Mouse (Mus musculus) induced T-regulatory cell, adult 2 months (primary cell): ENCODE data around the gene Dach1.

Experiments
- DNase-seq: peaks from one replicate; pipeline ENCODE4 v3.0.0-alpha.2; 2012; ENCODE audit warnings: low read depth

Dach1 gene

GRCm38 (mm10) chr14:98108764-98109163 lies 60.8 kb downstream of the Dach1 start:
- DNase-seq, result no peak

GRCm38 (mm10) chr14:98106208-98106607 lies 63.4 kb downstream of the Dach1 start:
- DNase-seq, result no peak

DNA sequence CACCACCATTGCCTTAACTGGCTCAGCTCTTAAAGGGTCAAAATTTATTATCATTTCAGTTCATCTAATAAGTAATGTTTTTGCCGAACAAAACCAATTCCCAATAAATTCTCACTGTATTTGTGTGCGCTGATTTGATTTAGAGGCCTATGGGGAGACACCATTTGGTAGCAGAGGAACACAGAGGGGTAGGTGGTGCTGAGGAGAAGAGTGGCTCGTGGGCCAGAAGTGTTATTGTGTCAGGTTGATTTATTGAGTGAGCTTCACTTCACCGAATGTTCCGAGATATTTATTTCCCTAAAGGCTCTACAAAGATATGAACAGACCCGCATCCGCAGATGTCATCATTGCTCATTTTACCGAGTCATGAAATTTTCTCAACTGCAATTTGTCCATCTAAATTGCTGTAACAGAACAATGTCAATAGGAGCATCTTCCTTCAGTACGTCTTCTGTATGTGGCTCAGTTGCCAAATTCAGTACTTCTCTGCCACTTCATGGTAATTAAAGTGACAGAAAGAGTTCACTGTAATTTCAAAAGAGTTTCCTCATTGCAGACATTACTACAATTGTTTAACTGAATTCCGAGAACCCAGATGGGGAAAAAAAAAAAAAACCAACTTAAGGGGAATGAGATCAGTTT lies 65.1 kb downstream of the Dach1 start:
- DNase-seq, result no peak

GRCm38 (mm10) chr14:98095229-98095628 lies 74.3 kb downstream of the Dach1 start:
- no peak for DNase-seq

DNA sequence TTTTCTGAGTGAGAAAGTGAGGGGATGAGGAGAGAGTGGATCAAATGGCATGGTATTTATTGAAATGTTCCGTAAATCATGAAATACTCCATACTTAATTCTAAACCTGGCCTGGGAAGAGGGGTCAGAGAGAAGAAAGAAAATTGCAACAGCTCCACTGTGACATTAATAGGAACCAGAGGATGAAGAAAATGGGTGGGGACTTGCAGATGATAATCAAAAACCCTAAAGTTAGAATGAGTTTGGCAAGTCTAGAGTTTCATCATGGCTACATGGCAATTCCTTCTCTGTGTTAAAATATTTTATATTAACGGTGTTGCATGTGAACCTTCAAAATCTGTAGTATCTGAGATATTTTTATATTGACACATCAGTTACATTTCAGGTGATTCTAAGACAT lies 80.3 kb downstream of the Dach1 start:
- no peak for DNase-seq

GRCm38 (mm10) chr14:98087355-98087754 lies 82.2 kb downstream of the Dach1 start:
- DNase-seq, result no peak

DNA sequence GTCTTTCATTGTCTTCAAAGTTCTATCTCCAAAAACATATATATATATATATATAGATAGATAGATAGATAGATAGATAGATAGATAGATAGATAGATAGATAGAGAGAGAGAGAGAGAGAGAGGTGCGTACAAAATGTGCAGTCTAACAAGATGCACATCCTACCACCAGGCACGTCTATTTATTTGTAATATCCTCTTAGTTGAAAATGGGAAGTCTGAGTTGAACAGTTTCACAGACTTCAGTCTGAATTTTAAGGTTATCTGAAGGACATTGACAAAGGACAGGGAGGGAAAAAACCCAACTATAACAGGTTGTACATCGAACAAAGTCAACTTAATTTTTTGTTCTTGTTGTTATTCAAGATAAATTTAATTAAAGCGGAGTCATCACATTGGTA lies 82.8 kb downstream of the Dach1 start:
- no peak for DNase-seq

- DNase-seq, result no peak
Measured at GRCm38 (mm10) chr14:98085141-98085540, 84.4 kb downstream of the Dach1 start.

DNA sequence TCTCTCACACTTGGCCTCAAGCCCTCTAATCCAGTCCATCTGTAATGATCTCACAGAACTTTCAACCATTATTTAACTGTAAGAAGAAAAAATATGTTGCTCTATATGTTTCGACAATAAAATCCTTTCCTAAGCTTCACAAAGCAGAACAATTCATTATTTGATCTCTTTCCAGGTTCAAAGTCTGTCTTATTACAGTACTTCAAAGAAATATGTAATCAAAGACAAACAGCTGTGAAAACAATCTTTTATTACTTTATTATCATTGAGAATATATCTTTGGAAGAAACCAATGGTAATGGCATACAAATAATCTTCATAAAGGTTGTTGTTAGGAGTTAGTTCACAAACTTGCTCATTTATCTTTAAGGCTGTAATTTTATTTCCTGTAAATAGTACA lies 84.8 kb downstream of the Dach1 start:
- DNase-seq, result no peak

DNA sequence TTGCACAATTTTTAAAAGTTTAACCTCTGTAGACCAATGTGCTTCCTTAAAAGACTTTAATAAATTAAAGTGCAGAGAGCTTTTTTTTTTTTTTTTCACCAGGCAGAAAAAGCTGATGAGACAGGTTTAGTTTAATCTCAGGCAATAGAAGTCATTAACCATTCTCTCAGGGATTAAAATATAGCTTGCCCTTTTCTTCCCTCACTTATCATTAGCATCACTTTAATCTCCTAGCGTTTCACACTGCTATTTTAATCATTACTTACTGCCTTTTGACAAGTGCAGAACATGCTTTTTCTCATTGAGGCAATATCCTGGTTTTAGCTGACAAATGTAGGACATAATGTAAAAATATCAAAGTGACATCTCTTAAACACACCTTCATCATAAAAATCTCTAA lies 86.1 kb downstream of the Dach1 start:
- no peak for DNase-seq

- no peak for DNase-seq
Measured at GRCm38 (mm10) chr14:98080014-98080413, 89.6 kb downstream of the Dach1 start.

DNA sequence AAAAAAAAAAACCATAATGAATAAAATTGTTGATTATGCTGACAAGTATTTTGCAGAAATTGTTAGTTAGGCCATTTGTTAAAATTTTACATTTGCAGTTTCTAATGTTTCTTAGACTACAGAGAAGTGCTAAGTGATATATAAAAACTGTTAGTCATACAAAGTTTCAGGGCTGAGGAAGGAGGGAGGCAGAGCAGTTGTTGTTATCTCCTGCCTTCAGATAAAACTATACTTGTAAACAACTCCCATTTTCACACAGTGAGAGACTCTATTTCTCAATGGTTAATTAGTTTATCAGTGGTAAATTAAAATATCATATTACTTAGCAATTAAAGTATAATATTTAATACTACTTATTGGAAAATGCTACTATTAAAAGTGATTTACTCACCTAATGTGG lies 91.6 kb downstream of the Dach1 start:
- no peak for DNase-seq

DNA sequence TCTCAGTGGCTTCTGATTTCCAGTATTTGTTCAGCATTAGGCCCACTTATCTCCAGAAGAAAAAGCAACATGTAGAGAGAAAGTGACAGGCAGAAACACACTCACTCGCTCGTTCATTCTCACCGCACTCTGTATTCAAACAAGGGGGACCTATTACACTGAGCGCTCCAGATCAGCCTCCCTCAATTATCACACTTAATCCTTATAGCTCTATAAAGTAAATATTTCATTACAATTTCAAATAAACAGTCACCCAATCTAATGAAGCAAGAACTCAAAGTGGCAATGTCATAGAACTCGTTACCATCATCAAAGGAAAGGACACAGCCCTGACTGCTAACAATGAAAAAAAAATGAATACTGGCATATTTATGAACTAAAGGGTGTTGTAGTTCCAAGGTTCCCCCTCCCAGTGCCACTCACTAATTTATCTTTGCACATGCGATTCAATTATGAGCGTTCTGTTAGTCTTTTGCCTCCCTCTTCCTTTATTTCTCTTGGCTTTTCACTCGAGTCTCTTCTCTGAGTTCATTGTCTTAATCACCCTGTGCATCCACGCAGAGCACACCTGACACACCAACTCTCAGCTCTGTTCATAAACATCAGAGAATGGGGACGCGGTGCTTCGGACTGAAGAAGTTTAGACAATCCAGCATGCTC lies 96.0 kb downstream of the Dach1 start:
- DNase-seq, result no peak

DNA sequence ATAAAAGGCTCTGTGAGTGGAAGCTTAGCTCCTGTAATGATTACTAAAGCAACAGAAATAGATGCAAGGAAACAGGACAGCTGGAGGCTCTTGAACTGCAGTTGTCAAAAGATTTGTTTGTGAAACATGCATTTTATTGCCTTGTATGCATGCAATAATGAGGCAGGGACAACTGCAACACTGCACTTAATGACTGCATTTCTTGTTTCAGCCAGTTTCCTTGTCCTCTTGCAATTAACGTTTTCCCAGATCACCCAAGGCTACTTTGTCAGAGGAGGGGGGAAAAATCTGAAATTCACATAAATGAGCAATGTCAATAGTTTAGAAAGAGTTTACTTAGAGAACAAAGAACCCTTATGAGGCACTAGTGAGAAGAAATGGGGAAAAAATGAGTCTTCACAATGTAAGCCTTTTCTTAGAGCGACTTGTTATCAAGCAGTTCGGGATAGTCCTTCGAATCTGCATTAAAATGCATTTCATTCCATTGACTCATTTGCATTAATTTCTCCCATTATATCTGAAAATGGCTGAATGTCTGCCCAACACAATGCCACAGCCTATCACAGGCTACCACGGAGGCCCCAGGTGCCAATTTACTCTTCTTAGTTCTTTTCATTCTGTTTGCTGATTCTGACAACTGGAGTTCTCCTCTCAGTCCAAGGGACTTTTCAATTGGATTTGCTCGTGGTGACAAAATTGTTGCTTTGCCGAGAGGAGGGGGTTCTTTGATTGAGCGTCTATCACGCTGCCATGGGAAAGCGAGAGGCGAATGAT lies 96.7 kb downstream of the Dach1 start:
- no peak for DNase-seq

DNA sequence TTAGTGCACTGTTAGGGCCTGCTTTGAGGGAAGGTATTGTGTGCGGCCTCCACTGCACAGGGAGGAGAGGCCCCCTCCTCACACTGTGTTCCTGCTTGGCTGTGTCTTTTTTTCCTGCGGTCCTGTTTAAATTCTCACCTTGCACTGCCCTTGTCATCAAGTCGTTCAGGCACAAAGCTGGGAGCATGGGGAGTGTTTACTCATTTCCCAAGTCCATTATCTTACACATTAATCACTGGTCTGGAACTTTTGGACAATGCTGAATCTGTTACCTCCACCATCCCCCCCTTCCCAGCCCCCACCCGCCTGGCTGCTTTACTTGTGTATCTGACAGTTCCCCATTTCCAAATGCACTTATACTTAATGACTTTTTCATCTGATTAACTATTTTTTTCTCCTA lies 97.7 kb downstream of the Dach1 start:
- no peak for DNase-seq

DNA sequence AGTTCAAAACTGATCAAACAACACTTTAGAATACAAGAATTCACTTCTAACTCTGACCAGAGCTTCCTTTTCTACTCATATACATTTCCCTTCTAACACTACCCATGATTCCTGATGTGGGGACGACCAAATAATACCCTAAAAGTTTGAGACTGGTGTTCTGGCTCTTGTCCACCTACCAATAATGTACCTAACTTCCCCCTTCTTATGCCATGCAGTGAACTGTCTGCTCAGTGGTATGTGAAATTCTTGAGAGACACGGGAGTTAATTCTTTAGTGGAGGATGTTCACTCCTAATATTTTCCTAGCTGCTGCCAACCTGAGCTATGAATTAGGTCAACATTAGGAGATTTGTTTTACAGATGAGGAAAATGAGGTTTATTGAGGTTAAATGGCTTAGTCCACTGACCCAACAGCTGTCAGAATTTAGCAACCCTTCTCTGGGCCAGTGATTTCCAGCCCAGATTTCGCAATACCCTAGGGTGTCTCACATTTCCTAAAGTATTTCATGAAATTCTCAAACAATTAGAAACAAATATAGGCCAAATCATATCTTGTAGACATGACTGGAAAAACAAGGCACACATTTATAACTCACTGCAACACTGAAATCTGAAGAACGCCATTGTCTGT lies 102.2 kb downstream of the Dach1 start:
- no peak for DNase-seq

DNA sequence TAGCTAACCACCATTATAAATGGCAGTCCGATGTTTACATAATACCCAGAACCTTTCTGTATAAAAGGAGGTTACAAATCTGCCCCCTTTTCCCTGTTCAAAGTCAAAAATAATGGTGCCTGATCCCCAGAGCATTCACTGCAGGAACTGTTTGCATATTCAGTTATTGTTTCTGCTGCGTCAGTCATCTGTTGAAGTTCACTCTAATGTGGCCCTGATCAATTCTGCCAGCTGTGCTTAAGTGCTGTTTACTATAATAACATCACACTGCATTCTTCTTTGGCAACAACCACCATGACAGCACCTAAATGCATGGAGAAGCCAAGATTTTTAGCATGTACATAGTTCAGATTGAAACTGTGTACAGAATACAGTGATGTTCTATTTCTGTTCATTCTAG lies 105.4 kb downstream of the Dach1 start:
- no peak for DNase-seq

- no peak for DNase-seq
Measured at GRCm38 (mm10) chr14:98049329-98049728, 120.2 kb downstream of the Dach1 start.

DNA sequence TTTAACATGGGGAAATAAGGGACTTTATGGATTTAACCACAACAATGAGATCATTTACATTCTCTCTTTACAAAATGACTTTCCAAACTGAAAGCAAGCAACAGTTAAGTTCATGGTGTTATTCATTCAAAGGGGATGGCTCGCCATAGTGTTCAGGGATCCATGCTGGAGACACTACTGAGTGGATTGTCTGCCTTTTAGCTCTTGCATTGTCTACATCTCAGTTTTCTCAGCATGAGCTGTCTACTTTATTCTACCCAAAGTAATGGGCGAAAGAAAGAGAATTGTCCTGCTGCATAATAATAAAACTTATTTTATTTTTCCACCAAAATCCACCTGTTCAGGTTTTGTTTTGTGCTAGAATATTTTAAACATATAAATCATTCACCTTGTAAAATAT lies 121.2 kb downstream of the Dach1 start:
- no peak for DNase-seq

DNA sequence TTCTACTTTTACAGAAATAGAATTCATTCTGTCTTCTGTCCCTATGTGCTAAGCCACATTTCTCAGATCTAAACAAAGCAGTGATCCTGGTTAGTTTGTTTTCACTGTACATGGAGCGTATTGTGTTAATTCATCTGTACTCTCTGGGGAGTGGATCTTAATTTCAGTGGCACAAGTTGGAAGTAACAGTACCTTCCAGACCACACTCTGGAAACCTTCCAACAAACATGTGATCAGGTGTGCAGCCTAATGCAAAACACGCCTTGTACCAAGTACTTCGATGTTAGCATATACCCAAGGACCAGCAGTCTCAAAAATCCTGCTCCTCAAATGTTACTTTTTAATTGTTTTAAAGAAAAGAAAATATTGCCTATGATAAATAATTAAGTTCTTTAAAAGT lies 121.9 kb downstream of the Dach1 start:
- no peak for DNase-seq

- no peak for DNase-seq
Measured at GRCm38 (mm10) chr14:98046960-98047359, 122.6 kb downstream of the Dach1 start.

DNA sequence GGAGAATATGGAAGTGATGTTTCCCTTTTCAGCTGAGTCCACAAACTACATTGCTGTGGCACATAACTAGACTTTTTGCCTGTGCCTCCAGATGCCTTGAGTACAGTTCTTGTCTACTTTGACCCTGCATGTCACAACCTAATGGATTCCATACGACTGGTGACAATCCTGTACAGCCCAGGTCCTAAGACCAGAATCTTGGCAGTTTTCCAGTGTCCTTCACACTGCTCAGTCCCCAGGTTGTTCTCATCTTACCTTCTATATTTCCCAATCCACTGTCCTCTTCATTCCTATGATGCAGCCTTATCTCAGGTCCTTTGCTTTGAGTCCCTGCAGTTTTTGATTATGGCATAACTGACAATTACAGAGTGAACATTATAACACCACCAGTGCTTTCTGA lies 131.0 kb downstream of the Dach1 start:
- DNase-seq, result no peak

DNA sequence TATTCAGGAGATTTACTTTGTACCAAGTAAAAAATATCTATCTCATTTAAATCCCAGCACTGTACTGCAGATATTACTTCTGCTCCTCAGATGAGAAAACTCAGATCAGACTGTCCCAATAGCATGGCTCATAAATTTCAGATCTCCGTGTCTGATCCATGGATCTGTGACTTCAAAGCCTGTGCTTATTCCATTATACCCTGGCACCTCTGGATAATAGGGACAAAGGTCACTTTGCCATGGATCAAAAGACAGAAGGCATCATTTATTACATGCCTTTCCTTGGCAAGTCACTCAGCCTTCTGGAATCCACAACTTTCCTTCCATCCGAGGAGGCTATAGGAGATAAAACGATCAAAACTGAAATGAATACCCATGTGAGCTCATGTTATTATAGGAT lies 132.4 kb downstream of the Dach1 start:
- no peak for DNase-seq
